Mouse (Mus musculus): Measurements from ENCODE around the gene Rpap3. TPM values are rescaled to one million over a fixed set of nuclear protein-coding genes. Genes with fewer than 3 reads are reported as not detected.

Gene Rpap3
- polyA plus RNA-seq (2016; fragmentation: Nextera tagmentation; extraction: Ambion mirVana): 36.2 and 36.3 TPM in 2 replicates

DNA sequence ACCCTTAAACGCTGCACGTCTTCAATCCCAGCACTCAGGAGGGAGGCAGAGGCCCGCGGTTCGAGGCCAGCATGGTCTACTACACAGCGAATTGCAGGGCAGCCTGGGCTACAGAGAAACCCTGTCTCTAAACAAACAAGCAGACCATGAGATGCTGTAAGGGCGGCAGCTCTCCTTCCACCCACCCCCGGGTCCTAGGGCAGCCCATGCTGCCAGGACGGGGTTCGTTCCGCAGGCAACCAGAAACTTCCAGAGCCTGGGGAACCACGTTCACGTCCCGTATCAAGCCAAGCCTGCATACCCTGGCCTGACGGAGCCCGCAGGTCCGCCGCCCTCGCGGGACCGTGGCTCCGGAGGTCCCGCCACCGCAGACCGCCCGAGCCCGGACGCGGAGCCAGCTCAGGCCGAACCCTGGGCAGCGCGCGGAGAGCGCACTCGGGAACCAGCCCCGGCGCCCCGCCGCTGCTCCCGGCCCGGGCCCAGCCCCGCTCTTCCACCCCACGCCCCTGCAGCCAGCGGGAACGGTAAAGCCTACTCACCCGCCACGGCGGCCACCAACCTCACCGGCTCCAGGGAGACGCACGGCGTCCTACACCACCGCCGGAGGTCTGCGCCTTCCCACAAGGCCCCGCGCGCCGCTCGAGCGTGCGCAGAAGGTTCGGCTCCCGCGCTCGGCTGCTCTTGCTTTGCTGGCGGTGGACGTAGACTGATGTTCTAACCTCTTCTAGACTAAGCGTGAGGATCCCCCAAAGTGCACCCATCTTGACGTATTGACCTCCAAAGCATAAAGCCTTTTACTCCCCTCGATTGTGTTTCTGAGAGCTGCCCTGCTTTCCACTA, at the start of gene Rpap3:
Gene Rpap3 (minus strand): TSS at position 615 of the 840 bp plus-strand sequence.
- peak; percentile 91 for DNase-seq (ENCODE audit: low spot score)
- under 1% methylated on average over 71 of the region's 71 CpGs for WGBS
- peak within 1 kb of the TSS; percentile 97 for H3K4me3 ChIP-seq
- peaks cover 33% of the 10 kb centered on the region for H3K36me3 ChIP-seq
- H3K9me3 ChIP-seq (replicated peaks): no peaks in the 10 kb centered on the region
- H3K27me3 ChIP-seq (ENCODE audit: low read depth, poor library complexity, severe bottlenecking): no peaks in the 10 kb centered on the region
- peaks cover 13% of the 10 kb centered on the region for H3K4me1 ChIP-seq
- peak within 1 kb of the TSS; percentile 92 for H3K27ac ChIP-seq

DNA sequence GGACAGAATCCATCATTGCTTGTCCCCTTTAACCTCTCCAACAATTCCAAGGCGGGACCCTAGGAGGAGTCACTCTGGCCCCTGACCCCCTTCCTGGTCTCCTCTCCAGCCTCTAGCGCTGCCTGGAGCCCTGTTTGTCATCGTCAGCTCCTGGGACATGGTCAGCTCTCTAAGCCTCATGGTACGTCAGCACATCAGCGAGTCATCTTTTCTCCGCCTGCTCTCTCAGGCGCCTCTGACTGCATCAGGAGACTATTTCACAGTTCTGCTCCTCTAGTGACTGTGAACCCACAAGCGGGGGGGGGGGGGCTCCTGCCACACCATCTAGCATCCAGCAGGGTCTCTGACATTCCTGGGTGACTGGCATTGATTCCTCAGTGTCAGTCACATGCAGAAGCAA, 49.7 kb upstream of the Rpap3 start:
- H3K4me1 ChIP-seq: peaks cover 29% of the 10 kb centered on the region
- H3K36me3 ChIP-seq: 0 out of 2 replicates have a peak, but pooled peaks cover 3% of the 10 kb centered on the region
- WGBS: 42% methylated on average over 8 of the region's 8 CpGs
- no peak for DNase-seq (ENCODE audit: low spot score)
- H3K27me3 ChIP-seq (ENCODE audit: low read depth, poor library complexity, severe bottlenecking): no peaks in the 10 kb centered on the region
- no peak overlapping the region for H3K4me3 ChIP-seq
- peak overlapping the region; percentile 54; the same call in 1 of the 2 replicates for H3K27ac ChIP-seq
- no peaks in the 10 kb centered on the region for H3K9me3 ChIP-seq (replicated peaks)

DNA sequence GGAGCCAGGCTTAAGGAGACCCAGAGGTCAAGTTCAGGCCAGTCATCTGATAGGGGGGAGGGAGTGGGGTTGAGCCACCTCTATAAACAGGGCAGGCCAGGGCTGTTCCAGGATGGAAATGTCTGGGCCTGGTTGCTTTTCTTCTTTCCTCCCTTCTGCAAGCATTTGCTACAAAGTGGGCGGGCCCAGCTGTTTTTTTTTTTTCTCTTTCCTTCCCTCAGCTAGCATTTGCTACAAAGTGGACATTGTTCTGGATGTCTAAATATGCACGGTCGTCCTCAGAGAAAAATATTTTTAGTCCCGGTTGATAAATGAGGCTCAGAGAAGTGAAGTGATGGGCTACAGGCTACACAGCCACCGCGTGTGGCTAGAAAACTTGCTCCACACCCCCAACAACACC, 48.9 kb upstream of the Rpap3 start:
- Histone ChIP-seq H3K27ac (0 out of 2 replicates have a peak overlapping the region, but pooled peaks have one; percentile 54), H3K27me3 (ENCODE audit: low read depth, poor library complexity, severe bottlenecking) (no peaks in the 10 kb centered on the region), H3K36me3 (no peaks in the 10 kb centered on the region), H3K4me1 (peaks cover 32% of the 10 kb centered on the region), H3K4me3 (no peak overlapping the region), H3K9me3 (replicated peaks) (no peaks in the 10 kb centered on the region)
- DNase-seq (ENCODE audit: low spot score): no peak
- 83% methylated on average over 6 of the region's 6 CpGs for WGBS

DNA sequence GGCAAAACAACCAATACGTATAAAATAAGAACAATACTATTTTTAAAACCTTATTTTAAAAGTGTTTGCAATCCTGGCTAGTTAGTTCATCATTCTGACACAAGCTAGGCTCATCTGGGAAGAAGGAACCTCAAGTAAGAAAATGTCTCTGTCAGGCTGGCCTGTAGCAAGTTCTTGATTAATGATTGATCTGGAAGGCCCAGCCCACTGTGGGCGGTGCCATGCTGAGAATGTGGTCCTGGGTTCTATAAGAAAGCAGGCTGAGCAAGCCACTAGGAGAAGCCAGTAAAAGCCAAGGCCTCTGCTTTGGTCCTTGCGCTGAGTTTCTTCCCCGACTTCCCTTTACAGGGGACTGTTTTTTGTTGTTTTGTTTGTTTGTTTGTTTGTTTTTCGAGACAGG, 46.9 kb upstream of the Rpap3 start:
- Histone ChIP-seq H3K36me3 (no peaks in the 10 kb centered on the region), H3K9me3 (replicated peaks) (no peaks in the 10 kb centered on the region), H3K27ac (no peak overlapping the region), H3K4me1 (peaks cover 36% of the 10 kb centered on the region), H3K27me3 (ENCODE audit: low read depth, poor library complexity, severe bottlenecking) (no peaks in the 10 kb centered on the region), H3K4me3 (no peak overlapping the region)
- WGBS: 93% methylated on average over 5 of the region's 5 CpGs
- no peak for DNase-seq (ENCODE audit: low spot score)

DNA sequence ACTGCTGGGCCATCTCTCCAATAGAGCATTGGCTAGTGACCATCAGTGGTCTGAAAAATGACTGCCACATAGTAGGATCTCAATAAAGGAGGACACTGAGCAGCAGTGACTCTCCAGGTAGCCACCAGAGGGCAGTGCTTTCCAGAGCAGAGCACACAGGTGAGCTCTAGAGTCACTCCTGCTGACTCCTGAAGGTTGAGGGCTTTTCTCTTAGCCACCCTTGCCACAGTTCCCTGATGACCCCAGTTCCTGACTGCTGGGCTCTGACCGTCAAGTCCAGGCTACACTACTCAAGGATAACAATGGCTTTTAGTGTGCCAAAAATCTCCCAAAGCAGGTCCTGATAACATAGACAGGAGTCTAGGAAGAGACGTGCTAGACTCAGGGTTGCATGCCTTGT, 46.1 kb upstream of the Rpap3 start:
- peaks cover 36% of the 10 kb centered on the region for H3K4me1 ChIP-seq
- 84% methylated on average over 2 of the region's 2 CpGs for WGBS
- no peaks in the 10 kb centered on the region for H3K36me3 ChIP-seq
- H3K27ac ChIP-seq: no peak overlapping the region
- no peaks in the 10 kb centered on the region for H3K27me3 ChIP-seq (ENCODE audit: low read depth, poor library complexity, severe bottlenecking)
- H3K4me3 ChIP-seq: no peak overlapping the region
- DNase-seq (ENCODE audit: low spot score): no peak
- H3K9me3 ChIP-seq (replicated peaks): no peaks in the 10 kb centered on the region

DNA sequence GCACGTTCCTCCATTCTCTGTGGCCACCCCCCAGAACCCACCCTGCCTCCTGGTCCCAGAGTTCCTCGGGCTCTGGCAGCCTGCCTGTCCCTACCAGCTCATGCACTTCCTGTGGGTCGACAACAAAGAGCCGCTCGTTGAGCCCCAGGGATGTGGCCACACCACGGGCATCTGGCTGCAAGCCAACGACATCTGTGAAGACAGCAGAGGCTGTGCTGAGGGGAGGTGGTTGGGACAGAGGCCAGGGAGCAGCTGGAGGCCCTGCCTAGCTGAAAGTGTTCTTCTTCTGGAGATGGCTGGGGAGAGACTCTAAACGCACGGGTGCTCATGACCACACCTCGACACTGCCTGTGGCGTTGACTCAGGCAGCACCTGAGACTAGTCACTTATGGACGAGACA, 45.1 kb upstream of the Rpap3 start:
- Histone ChIP-seq H3K9me3 (replicated peaks) (no peaks in the 10 kb centered on the region), H3K36me3 (no peaks in the 10 kb centered on the region), H3K4me1 (peaks cover 36% of the 10 kb centered on the region), H3K4me3 (no peak overlapping the region), H3K27ac (peak overlapping the region; percentile 65), H3K27me3 (ENCODE audit: low read depth, poor library complexity, severe bottlenecking) (no peaks in the 10 kb centered on the region)
- 51% methylated on average over 12 of the region's 12 CpGs for WGBS
- no peak for DNase-seq (ENCODE audit: low spot score)

DNA sequence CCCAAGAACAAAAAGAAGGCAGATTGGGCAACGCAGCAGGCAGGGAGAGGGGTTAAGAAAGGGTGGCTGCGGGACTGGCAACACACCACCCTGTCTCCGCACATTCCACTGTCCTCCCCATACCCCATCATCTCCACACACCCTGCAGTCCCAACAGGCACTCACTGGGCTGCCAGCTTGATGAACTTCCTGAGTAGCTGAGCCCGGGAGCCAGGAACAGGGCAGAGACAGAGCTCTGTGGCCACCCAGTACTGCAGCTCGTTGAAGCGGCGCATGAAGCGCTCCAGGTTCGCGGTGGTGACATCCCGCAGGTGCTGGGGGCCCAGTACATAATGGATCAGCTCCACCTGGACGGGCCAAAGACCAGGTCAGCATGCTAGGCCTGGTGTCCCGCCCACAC, 44.2 kb upstream of the Rpap3 start:
- H3K27me3 ChIP-seq (ENCODE audit: low read depth, poor library complexity, severe bottlenecking): no peaks in the 10 kb centered on the region
- peaks cover 34% of the 10 kb centered on the region for H3K4me1 ChIP-seq
- WGBS: 88% methylated on average over 13 of the region's 13 CpGs
- no peak overlapping the region for H3K4me3 ChIP-seq
- no peaks in the 10 kb centered on the region for H3K36me3 ChIP-seq
- no peak for DNase-seq (ENCODE audit: low spot score)
- H3K27ac ChIP-seq: peak overlapping the region; percentile 65
- H3K9me3 ChIP-seq (replicated peaks): no peaks in the 10 kb centered on the region

DNA sequence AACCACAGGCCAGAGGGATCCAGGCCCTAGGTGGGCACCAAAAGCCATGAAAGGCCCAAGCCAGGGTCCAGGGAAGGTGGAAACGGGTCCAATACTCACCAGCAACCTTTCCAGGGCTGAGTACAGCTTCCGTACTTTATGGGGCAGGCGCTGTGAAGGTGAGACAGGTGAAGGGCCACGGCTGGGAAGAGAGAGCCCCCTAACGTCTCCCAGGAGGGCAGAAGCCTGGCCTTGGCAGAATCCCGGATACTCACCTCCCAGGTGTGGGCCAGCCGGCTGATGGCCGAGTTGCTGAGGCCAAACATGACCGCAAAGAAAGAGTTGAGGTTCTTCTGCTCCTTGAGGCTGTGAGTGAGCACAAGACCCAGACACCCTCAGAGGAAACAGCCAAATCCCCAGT, 43.8 kb upstream of the Rpap3 start:
- peaks cover 32% of the 10 kb centered on the region for H3K4me1 ChIP-seq
- no peak overlapping the region for H3K4me3 ChIP-seq
- no peaks in the 10 kb centered on the region for H3K36me3 ChIP-seq
- H3K27me3 ChIP-seq (ENCODE audit: low read depth, poor library complexity, severe bottlenecking): no peaks in the 10 kb centered on the region
- no peaks in the 10 kb centered on the region for H3K9me3 ChIP-seq (replicated peaks)
- peak overlapping the region; percentile 0; the same call in 1 of the 2 replicates for H3K27ac ChIP-seq
- 94% methylated on average over 9 of the region's 9 CpGs for WGBS
- no peak for DNase-seq (ENCODE audit: low spot score)

DNA sequence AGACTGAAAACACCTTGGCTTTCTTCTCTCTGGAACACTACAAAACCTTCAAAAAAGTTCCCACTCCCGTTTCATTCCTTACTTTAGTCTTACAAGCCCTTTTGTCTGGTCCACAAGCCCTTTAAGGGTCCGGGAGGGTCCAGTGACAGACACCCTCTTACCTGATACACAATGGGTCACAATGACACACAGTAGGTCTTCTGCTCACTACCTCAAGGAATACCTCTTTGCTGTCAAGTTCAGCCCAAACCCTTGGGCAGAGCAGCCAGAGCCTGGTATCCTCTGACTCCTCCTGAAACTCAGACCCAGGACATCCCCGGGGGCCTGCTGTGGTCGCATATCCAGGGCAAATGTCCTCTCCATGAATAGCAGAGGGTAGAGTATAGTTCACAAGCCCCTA, 43.3 kb upstream of the Rpap3 start:
- Histone ChIP-seq H3K27me3 (ENCODE audit: low read depth, poor library complexity, severe bottlenecking) (no peaks in the 10 kb centered on the region), H3K4me3 (no peak overlapping the region), H3K4me1 (peaks cover 31% of the 10 kb centered on the region), H3K27ac (0 out of 2 replicates have a peak overlapping the region, but pooled peaks have one; percentile 0), H3K9me3 (replicated peaks) (no peaks in the 10 kb centered on the region), H3K36me3 (no peaks in the 10 kb centered on the region)
- DNase-seq (ENCODE audit: low spot score): no peak
- WGBS: 88% methylated on average over 4 of the region's 4 CpGs

DNA sequence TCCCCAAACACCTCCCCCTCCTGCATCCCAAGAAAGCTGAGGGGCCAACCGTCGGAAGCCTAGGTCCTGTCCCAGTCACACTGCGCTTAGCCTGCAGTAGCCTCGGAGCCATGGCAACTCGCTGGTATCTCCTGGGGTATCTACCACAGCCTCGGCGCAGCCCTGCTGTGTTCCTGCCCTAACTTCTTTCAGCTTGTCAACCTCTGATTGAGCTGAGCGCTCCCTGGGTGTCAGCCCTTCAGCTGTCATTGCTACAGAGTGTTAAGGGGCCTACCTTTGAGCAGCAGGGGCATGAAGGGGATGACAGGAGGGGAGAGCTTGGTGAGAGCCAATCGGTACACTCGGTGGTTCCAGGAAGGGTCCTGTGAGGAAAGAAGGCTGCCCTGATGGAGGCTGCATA, 42.7 kb upstream of the Rpap3 start:
- Histone ChIP-seq H3K27ac (no peak overlapping the region), H3K4me3 (no peak overlapping the region)

DNA sequence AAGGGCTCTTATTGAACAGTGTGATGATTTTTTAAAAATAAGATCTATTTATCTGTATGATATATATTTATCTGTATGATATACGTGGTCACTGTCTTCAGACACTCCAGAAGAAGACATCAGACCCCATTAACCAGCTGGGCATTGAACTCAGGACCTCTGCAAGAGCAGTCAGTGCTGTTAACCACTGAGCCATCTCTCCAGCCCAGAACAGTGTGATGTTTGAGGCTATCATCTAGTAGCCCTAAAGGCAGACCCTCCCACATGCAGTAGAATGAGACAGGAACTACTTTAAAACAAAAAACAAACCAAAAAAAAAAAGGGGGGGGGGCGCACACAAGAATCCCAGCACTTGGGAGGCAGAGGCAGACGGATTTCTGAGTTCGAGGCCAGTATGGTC, 41.9 kb upstream of the Rpap3 start:
- Histone ChIP-seq H3K27me3 (ENCODE audit: low read depth, poor library complexity, severe bottlenecking) (no peaks in the 10 kb centered on the region), H3K36me3 (no peaks in the 10 kb centered on the region), H3K4me3 (no peak overlapping the region), H3K4me1 (peaks cover 28% of the 10 kb centered on the region), H3K27ac (no peak overlapping the region), H3K9me3 (replicated peaks) (no peaks in the 10 kb centered on the region)
- 87% methylated on average over 4 of the region's 4 CpGs for WGBS
- DNase-seq (ENCODE audit: low spot score): no peak

More for the DNA sequence above, 42.7 kb upstream of the Rpap3 start:
- no peaks in the 10 kb centered on the region for H3K9me3 ChIP-seq (replicated peaks)
- no peak for DNase-seq (ENCODE audit: low spot score)
- H3K36me3 ChIP-seq: no peaks in the 10 kb centered on the region
- WGBS: 61% methylated on average over 10 of the region's 10 CpGs
- peaks cover 27% of the 10 kb centered on the region for H3K4me1 ChIP-seq
- H3K27me3 ChIP-seq (ENCODE audit: low read depth, poor library complexity, severe bottlenecking): no peaks in the 10 kb centered on the region

DNA sequence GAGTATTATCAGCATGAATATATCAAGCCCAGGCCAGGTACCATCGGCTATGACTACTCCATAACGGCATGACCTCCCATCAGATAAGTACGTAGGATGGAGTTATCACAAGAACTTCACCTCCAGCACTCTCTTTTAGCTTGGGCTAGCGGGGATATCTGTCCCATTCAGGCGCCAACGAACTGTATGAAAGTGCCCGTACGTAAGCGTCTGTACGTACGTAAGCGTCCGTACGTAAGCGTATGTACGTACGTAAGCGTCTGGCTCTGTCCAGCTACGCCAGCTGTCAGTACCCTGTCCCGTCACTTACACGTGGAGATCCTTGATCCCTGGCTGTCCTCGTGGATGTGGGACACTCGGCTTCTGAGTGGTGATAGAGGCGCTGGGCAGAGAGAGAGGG, 41.1 kb upstream of the Rpap3 start:
- Histone ChIP-seq H3K27me3 (ENCODE audit: low read depth, poor library complexity, severe bottlenecking) (no peaks in the 10 kb centered on the region), H3K4me3 (no peak overlapping the region), H3K9me3 (replicated peaks) (no peaks in the 10 kb centered on the region), H3K36me3 (no peaks in the 10 kb centered on the region), H3K27ac (no peak overlapping the region), H3K4me1 (peaks cover 31% of the 10 kb centered on the region)
- WGBS: 95% methylated on average over 24 of the region's 24 CpGs
- no peak for DNase-seq (ENCODE audit: low spot score)

DNA sequence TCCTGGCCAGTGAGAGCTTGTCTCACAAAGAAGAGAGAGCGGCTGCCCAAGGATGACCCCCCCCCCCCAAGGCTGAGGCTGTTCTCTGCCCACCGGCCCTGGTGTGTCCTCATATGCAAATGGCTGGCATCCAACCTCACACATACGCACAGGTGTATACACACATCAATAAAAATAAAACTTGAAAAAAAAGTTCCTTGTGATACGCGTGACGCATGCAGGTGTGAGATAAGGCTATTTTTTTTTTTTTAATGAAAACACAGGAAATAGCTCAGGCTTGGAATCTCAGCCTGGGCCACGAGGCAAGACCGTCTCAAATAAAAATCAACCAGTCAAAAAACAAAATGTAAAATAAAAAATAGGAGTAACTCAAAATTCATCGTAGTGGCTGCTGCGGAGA, 40.7 kb upstream of the Rpap3 start:
- Histone ChIP-seq H3K4me1 (peaks cover 31% of the 10 kb centered on the region), H3K27me3 (ENCODE audit: low read depth, poor library complexity, severe bottlenecking) (no peaks in the 10 kb centered on the region), H3K27ac (no peak overlapping the region), H3K36me3 (no peaks in the 10 kb centered on the region), H3K9me3 (replicated peaks) (no peaks in the 10 kb centered on the region), H3K4me3 (no peak overlapping the region)
- 93% methylated on average over 10 of the region's 10 CpGs for WGBS
- DNase-seq (ENCODE audit: low spot score): no peak
